Mouse (Mus musculus) embryo, embryonic 11.5 days (tissue): Measurements from ENCODE around the gene Gm3383.
"Not testable (repeated sequence)": the region's sequence is repeated elsewhere in the genome, so short reads cannot be mapped to it uniquely, and the experiment has no call there.

ENCODE experiments used
- DNase-seq: peaks from one replicate; pipeline ENCODE4 v3.0.0-alpha.2; 2012; ENCODE audit warnings: low read depth, low spot score

Gene Gm3383

DNA sequence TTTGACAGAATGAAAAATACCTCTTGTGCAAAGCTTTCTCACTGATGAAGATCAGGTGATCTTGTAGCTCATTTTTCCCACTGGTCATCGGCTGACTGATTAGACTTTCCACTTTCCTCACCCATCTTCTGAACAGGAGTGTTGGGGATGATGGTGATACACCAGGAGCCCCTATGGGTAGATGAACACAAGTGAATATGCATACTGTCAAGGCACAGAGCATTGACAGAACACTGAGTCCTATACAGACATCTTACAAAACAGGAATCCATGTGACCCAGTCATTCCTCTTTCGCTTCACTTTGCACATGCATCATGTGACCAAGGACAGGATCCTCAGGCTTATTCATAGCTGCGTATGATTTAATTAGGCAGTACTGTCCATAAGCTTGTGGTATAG lies at the start of gene Gm3383:
Gene Gm3383, minus strand, starts transcription at position 101 of the 400 bp plus-strand sequence.
- not testable (repeated sequence) for DNase-seq

GRCm38 (mm10) chr14:5855911-5856310 lies 48.1 kb upstream of the Gm3383 start:
- DNase-seq, result not testable (repeated sequence)

- not testable (repeated sequence) for DNase-seq
Measured at GRCm38 (mm10) chr14:5830229-5830628, 22.4 kb upstream of the Gm3383 start, which contains the start of gene Gm3424. Gm3424 (minus strand) TSS chr14:5830329.

- DNase-seq, result not testable (repeated sequence)
Measured at GRCm38 (mm10) chr14:5812699-5813356, 5.0 kb upstream of the Gm3383 start.

GRCm38 (mm10) chr14:5741477-5741876 lies 66.3 kb downstream of the Gm3383 start, which contains the start of gene Gm3373:
Gm3373 (minus strand) TSS chr14:5741577.
- not testable (repeated sequence) for DNase-seq

DNA sequence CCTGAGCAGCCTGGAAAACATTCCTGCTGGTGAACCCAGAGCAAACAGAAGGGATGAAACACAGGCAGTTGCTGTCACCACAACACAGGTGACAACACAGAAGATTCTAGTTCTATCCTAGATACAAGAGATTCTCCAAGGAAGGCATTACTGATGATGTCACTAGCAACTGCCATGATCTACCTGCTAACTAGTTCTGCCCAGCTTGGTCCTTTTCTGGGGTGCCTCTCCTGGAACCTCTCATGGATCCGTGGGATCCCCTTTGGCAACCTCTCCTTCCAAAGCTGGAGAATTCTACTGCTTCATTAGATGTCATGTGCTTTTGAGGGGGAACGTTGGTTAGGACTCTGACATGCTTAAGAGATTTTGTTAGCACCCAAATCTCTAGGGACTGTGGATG lies 120.4 kb downstream of the Gm3383 start, which contains the start of gene Gm9603:
Gene Gm9603, minus strand, starts transcription at position 101 of the 400 bp plus-strand sequence.
- DNase-seq, result not testable (repeated sequence)

- not testable (repeated sequence) for DNase-seq
Measured at GRCm38 (mm10) chr14:5632928-5633327, 174.9 kb downstream of the Gm3383 start, which contains the start of gene Gm8265. Gm8265 (minus strand) TSS chr14:5633028.
